Mouse (Mus musculus) forebrain, postnatal 0 days (tissue): ENCODE data around the gene Nadk2. TPM values are rescaled to one million over a fixed set of nuclear protein-coding genes. Genes with fewer than 3 reads are reported as not detected.

Experiments
- ATAC-seq: fragments of 200-750 bp; cut with Nextera tagmentation; 2 replicates; pipeline ENCODE4 v1.8.0; 2017; ENCODE audit warnings: mild to moderate bottlenecking, moderate library complexity
- DNase-seq: peaks from one replicate; pipeline ENCODE4 v3.0.0-alpha.2; 2015
- H3K27ac ChIP-seq: fragments of 300-500 bp; sonication (generic); 2 replicates; pipeline ENCODE4 v1.5.1; 2014; ENCODE audit warnings: low read depth, mild to moderate bottlenecking, antibody characterized with exemption, low read length, moderate library complexity, mixed read lengths
- H3K27me3 ChIP-seq: fragments of 300-500 bp; sonication (generic); 2 replicates; pipeline ENCODE4 v1.6.1; 2014; ENCODE audit warnings: mild to moderate bottlenecking, low read length, mixed read lengths; ENCODE audit not compliant: insufficient read depth
- H3K36me3 ChIP-seq: fragments of 300-500 bp; sonication (generic); 2 replicates; pipeline ENCODE4 v1.6.1; 2014; ENCODE audit warnings: mild to moderate bottlenecking, moderate library complexity; ENCODE audit not compliant: insufficient read depth
- H3K4me1 ChIP-seq: fragments of 300-500 bp; sonication (generic); 2 replicates; pipeline ENCODE4 v1.6.1; 2014; ENCODE audit warnings: antibody characterized with exemption; ENCODE audit not compliant: insufficient read depth
- H3K4me2 ChIP-seq: fragments of 300-500 bp; sonication (generic); 2 replicates; pipeline ENCODE4 v1.6.1; 2014; ENCODE audit warnings: low read depth, mild to moderate bottlenecking, moderate library complexity
- H3K4me3 ChIP-seq: fragments of 300-500 bp; sonication (generic); 2 replicates; pipeline ENCODE4 v1.5.1; 2014; ENCODE audit warnings: low read depth, low read length, mixed read lengths
- H3K9ac ChIP-seq: fragments of 300-500 bp; sonication (generic); 2 replicates; pipeline ENCODE4 v1.6.1; 2014; ENCODE audit warnings: mild to moderate bottlenecking
- H3K9me3 ChIP-seq: fragments of 300-500 bp; sonication (generic); 2 replicates; pipeline ENCODE4 v1.6.1; 2016; ENCODE audit warnings: low read length
- CTCF ChIP-seq: sonication (generic); IDR thresholded peaks from 2 replicates; pipeline ENCODE4 v1.5.1; 2016; ENCODE audit warnings: antibody characterized with exemption, control low read depth, low read depth
- WGBS: fragments of 180-500 bp; shearing (Covaris S2); extraction: QIAGEN DNeasy Blood & Tissue Kit; methylation state at CpG from one replicate; pipeline ENCODE4 v1.1.7; 2014; 5-methylcytosine and 5-hydroxymethylcytosine counted together
- polyA plus RNA-seq: library from polyadenylated mRNA; unstranded; fragments of >200 nt; fragmentation: Nextera tagmentation; extraction: Ambion mirVana; gene quantifications from 2 replicates; pipeline ENCODE4 v1.2.1, GENCODE M21; 2015
- total RNA-seq: library from RNA; depleted of rRNA; stranded (reverse); fragments of >200 nt; gene quantifications from 2 replicates; pipeline ENCODE4 v1.2.3, GENCODE M21; 2014

Gene Nadk2
- total and polyA plus RNA-seq, 2 experiments from 2014 or later, result 22.6 to 33.3 TPM

GRCm38 (mm10) chr15:9096865-9097264, 25.8 kb downstream of the Nadk2 start:
- no peak overlapping the region for H3K4me2 ChIP-seq
- no peak overlapping the region for H3K4me3 ChIP-seq

GRCm38 (mm10) chr15:9100446-9101077, 29.5 kb downstream of the Nadk2 start:
- ATAC-seq (peak; percentile 79), DNase-seq (peak; percentile 10)
- no peak for TF ChIP-seq CTCF
- Histone ChIP-seq H3K4me3 (no peak overlapping the region), H3K4me2 (no peak overlapping the region), H3K9me3 (no peaks in the 10 kb centered on the region), H3K4me1 (no peaks in the 10 kb centered on the region), H3K36me3 (peaks cover 39% of the 10 kb centered on the region), H3K9ac (no peak overlapping the region), H3K27ac (no peak overlapping the region), H3K27me3 (no peaks in the 10 kb centered on the region)
- 58% methylated on average over 10 of the region's 10 CpGs for WGBS

More at GRCm38 (mm10) chr15:9096865-9097264, 25.8 kb downstream of the Nadk2 start:
- H3K27me3 ChIP-seq, result no peaks in the 10 kb centered on the region
- TF ChIP-seq CTCF, result no peak
- 90% methylated on average over 4 of the region's 4 CpGs for WGBS
- no peak overlapping the region for H3K27ac ChIP-seq
- no peak for ATAC-seq
- H3K36me3 ChIP-seq, result peaks cover 27% of the 10 kb centered on the region
- H3K4me1 ChIP-seq, result no peaks in the 10 kb centered on the region
- H3K9me3 ChIP-seq, result no peaks in the 10 kb centered on the region
- H3K9ac ChIP-seq, result no peak overlapping the region
- no peak for DNase-seq

- H3K27me3 ChIP-seq, result no peaks in the 10 kb centered on the region
- no peaks in the 10 kb centered on the region for H3K9me3 ChIP-seq
- ATAC-seq (no peak), DNase-seq (no peak)
- H3K36me3 ChIP-seq, result peaks cover 31% of the 10 kb centered on the region
- H3K27ac ChIP-seq, result no peak overlapping the region
- H3K4me3 ChIP-seq, result no peak overlapping the region
- H3K4me1 ChIP-seq, result no peaks in the 10 kb centered on the region
- WGBS, result 74% methylated on average over 13 of the region's 13 CpGs
- no peak for TF ChIP-seq CTCF
- H3K4me2 ChIP-seq, result no peak overlapping the region
- no peak overlapping the region for H3K9ac ChIP-seq
Observed at GRCm38 (mm10) chr15:9106303-9107074, 35.4 kb downstream of the Nadk2 start.

GRCm38 (mm10) chr15:9110526-9111347, 39.7 kb downstream of the Nadk2 start:
- H3K4me2 ChIP-seq, result no peak overlapping the region
- H3K27me3 ChIP-seq, result no peaks in the 10 kb centered on the region
- no peak overlapping the region for H3K27ac ChIP-seq
- H3K36me3 ChIP-seq, result peaks cover 35% of the 10 kb centered on the region
- DNase-seq (no peak), ATAC-seq (no peak)
- 84% methylated on average over 6 of the region's 6 CpGs for WGBS
- no peak for TF ChIP-seq CTCF
- no peak overlapping the region for H3K4me3 ChIP-seq
- no peak overlapping the region for H3K9ac ChIP-seq
- H3K4me1 ChIP-seq, result no peaks in the 10 kb centered on the region
- no peaks in the 10 kb centered on the region for H3K9me3 ChIP-seq

- no peak for DNase-seq
Observed at GRCm38 (mm10) chr15:9111648-9112047, 40.6 kb downstream of the Nadk2 start.

GRCm38 (mm10) chr15:9113556-9113955, 42.5 kb downstream of the Nadk2 start:
- Histone ChIP-seq H3K4me2 (no peak overlapping the region), H3K4me1 (no peaks in the 10 kb centered on the region), H3K27ac (no peak overlapping the region), H3K9me3 (no peaks in the 10 kb centered on the region), H3K9ac (no peak overlapping the region), H3K36me3 (peaks cover 41% of the 10 kb centered on the region), H3K4me3 (no peak overlapping the region), H3K27me3 (no peaks in the 10 kb centered on the region)
- WGBS, result 75% methylated on average over 9 of the region's 9 CpGs
- no peak for TF ChIP-seq CTCF
- DNase-seq (no peak), ATAC-seq (no peak)

More at GRCm38 (mm10) chr15:9111648-9112047, 40.6 kb downstream of the Nadk2 start:
- Histone ChIP-seq H3K36me3 (peaks cover 41% of the 10 kb centered on the region), H3K9ac (no peak overlapping the region), H3K9me3 (no peaks in the 10 kb centered on the region), H3K27me3 (no peaks in the 10 kb centered on the region), H3K4me1 (no peaks in the 10 kb centered on the region), H3K27ac (no peak overlapping the region), H3K4me2 (no peak overlapping the region), H3K4me3 (no peak overlapping the region)
- 85% methylated on average over 3 of the region's 3 CpGs for WGBS
- no peak for ATAC-seq
- TF ChIP-seq CTCF, result no peak

- no peak overlapping the region for H3K4me2 ChIP-seq
- no peaks in the 10 kb centered on the region for H3K9me3 ChIP-seq
- TF ChIP-seq CTCF, result no peak
- no peaks in the 10 kb centered on the region for H3K4me1 ChIP-seq
- H3K36me3 ChIP-seq, result peaks cover 46% of the 10 kb centered on the region
- H3K27ac ChIP-seq, result no peak overlapping the region
- no peak overlapping the region for H3K9ac ChIP-seq
- DNase-seq (no peak), ATAC-seq (no peak)
- WGBS, result 88% methylated on average over 4 of the region's 4 CpGs
- H3K4me3 ChIP-seq, result no peak overlapping the region
- no peaks in the 10 kb centered on the region for H3K27me3 ChIP-seq
Observed at GRCm38 (mm10) chr15:9114131-9114530, 43.1 kb downstream of the Nadk2 start.
